Mouse (Mus musculus) stomach, embryonic 14.5 days (tissue): ENCODE results near the gene Epb41l2. TPM values are rescaled to one million over a fixed set of nuclear protein-coding genes. Genes with fewer than 3 reads are reported as not detected.

Experiments
- ATAC-seq: fragments of 200-750 bp; cut with Nextera tagmentation; 2 replicates; pipeline ENCODE4 v1.8.0; 2017; ENCODE audit warnings: low read depth, moderate TSS enrichment; ENCODE audit not compliant: insufficient number of reproducible peaks, insufficient read depth, low FRiP score
- H3K27ac ChIP-seq: fragments of 300-500 bp; sonication (generic); 2 replicates; pipeline ENCODE4 v1.5.1; 2014; ENCODE audit warnings: mild to moderate bottlenecking, low read length, moderate library complexity, mixed read lengths
- H3K27me3 ChIP-seq: fragments of 300-500 bp; sonication (generic); 2 replicates; pipeline ENCODE4 v1.6.1; 2014; ENCODE audit warnings: low read length, control low read depth, mixed read lengths; ENCODE audit not compliant: control insufficient read depth, insufficient read depth
- H3K36me3 ChIP-seq: fragments of 300-500 bp; sonication (generic); 2 replicates; pipeline ENCODE4 v1.6.1; 2014; ENCODE audit warnings: mild to moderate bottlenecking, control low read depth, low read length, moderate library complexity, mixed read lengths; ENCODE audit not compliant: control insufficient read depth, insufficient read depth
- H3K4me1 ChIP-seq: fragments of 300-500 bp; sonication (generic); 2 replicates; pipeline ENCODE4 v1.6.1; 2014; ENCODE audit warnings: low read length, control low read depth, mixed read lengths; ENCODE audit not compliant: control insufficient read depth, insufficient read depth
- H3K4me2 ChIP-seq: fragments of 300-500 bp; sonication (generic); replicated peaks from 2 replicates; pipeline ENCODE4 v1.6.1; 2014; ENCODE audit warnings: low read depth, low read length, control low read depth
- H3K4me3 ChIP-seq: fragments of 300-500 bp; sonication (generic); 2 replicates; pipeline ENCODE4 v1.5.1; 2014; ENCODE audit warnings: low read depth, low read length, control low read depth
- H3K9ac ChIP-seq: fragments of 300-500 bp; sonication (generic); replicated peaks from 2 replicates; pipeline ENCODE4 v1.6.1; 2014; ENCODE audit warnings: low read depth, mild to moderate bottlenecking, control low read depth, low read length, moderate library complexity, mixed read lengths
- H3K9me3 ChIP-seq: fragments of 300-500 bp; sonication (generic); 2 replicates; pipeline ENCODE4 v1.6.1; 2016; ENCODE audit warnings: low read depth, low read length, control low read depth; ENCODE audit not compliant: control insufficient read depth
- WGBS: fragments of 180-500 bp; shearing (Covaris S2); extraction: QIAGEN DNeasy Blood & Tissue Kit; methylation state at CpG from one replicate; pipeline ENCODE4 v1.1.7; 2014; 5-methylcytosine and 5-hydroxymethylcytosine counted together
- polyA plus RNA-seq: library from polyadenylated mRNA; unstranded; fragments of >200 nt; fragmentation: Nextera tagmentation; extraction: Ambion mirVana; gene quantifications from 2 replicates; pipeline ENCODE4 v1.2.1, GENCODE M21; 2014

Gene Epb41l2
- polyA plus RNA-seq, 1 experiment from 2014 or later, result 65.3 TPM

GRCm38 (mm10) chr10:25353941-25354340 is 5.7 kb upstream of the Epb41l2 start:
- Histone ChIP-seq H3K27me3 (no peaks in the 10 kb centered on the region), H3K36me3 (no peaks in the 10 kb centered on the region), H3K27ac (no peak overlapping the region), H3K9ac (no peak overlapping the region), H3K4me3 (no peak overlapping the region), H3K4me1 (no peaks in the 10 kb centered on the region), H3K9me3 (no peaks in the 10 kb centered on the region), H3K4me2 (no peak overlapping the region)
- 91% methylated on average over 3 of the region's 3 CpGs for WGBS
- no peak for ATAC-seq

- no peaks in the 10 kb centered on the region for H3K4me1 ChIP-seq
- no peaks in the 10 kb centered on the region for H3K9me3 ChIP-seq
- WGBS, result 92% methylated on average over 7 of the region's 7 CpGs
- H3K36me3 ChIP-seq, result no peaks in the 10 kb centered on the region
- no peak overlapping the region for H3K9ac ChIP-seq
- no peak for ATAC-seq
- no peak overlapping the region for H3K4me2 ChIP-seq
- no peak overlapping the region for H3K27ac ChIP-seq
- H3K4me3 ChIP-seq, result no peak overlapping the region
- H3K27me3 ChIP-seq, result no peaks in the 10 kb centered on the region
These were observed 5.2 kb upstream of the Epb41l2 start for GRCm38 (mm10) chr10:25354390-25354789.

GRCm38 (mm10) chr10:25359959-25360811 is 587 bp downstream of the Epb41l2 start:
- Histone ChIP-seq H3K4me3 (peak overlapping the region; percentile 81), H3K9me3 (no peaks in the 10 kb centered on the region), H3K27ac (peak overlapping the region; percentile 70), H3K4me2 (peak overlapping the region; percentile 54), H3K4me1 (peaks cover 15% of the 10 kb centered on the region), H3K27me3 (no peaks in the 10 kb centered on the region), H3K9ac (peak overlapping the region; percentile 43), H3K36me3 (no peaks in the 10 kb centered on the region)
- under 1% methylated on average over 63 of the region's 84 CpGs for WGBS
- no peak; the same call in 1 of the 2 replicates for ATAC-seq

DNA sequence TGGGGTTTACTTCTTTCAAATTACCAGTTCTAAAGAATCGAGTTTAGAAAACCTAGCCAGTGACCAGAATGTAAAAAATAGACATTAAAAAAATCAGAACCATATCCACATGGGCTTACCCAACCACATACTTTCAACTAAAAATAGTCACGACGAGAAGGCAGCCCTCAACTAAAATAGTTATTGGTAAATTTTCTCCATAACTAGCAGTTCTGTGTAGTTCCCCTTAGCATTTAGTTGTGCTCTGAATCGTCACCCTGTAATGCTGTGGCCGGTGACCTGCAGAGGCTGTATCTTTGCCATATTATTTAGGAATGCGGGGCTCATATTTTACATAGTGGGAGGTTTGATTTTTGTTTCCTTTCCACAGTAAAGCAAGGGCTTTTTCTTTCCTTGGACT is 2.6 kb downstream of the Epb41l2 start:
- H3K27ac ChIP-seq, result no peak overlapping the region

DNA sequence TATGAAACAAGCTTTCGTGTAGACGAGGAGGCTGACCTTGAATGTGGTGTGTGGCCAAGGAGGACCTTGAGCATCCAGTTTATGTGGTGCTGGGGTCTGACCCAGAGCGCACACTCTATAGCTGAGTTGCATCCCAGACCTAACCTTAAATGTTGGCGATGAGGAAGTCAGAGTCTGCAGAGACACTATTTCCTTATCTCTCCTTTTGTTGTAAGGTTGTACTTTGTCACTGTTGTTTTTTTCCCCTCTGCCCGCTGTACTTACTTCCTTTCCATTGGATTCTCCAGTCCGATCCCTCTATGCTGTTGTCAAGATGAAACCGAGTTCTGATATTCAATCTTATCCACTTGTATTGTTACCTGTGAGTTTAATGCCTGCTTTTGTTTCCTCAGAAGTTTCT is 5.6 kb downstream of the Epb41l2 start:
- ATAC-seq, result no peak
- Histone ChIP-seq H3K9ac (no peak overlapping the region), H3K4me1 (peaks cover 21% of the 10 kb centered on the region), H3K27me3 (no peaks in the 10 kb centered on the region), H3K4me2 (no peak overlapping the region), H3K36me3 (no peaks in the 10 kb centered on the region), H3K4me3 (no peak overlapping the region), H3K9me3 (no peaks in the 10 kb centered on the region), H3K27ac (no peak overlapping the region)
- WGBS, result 89% methylated on average over 7 of the region's 7 CpGs

More for the DNA sequence above, 2.6 kb downstream of the Epb41l2 start:
- no peak for ATAC-seq
- 56% methylated on average over 6 of the region's 6 CpGs for WGBS
- H3K4me3 ChIP-seq, result peak overlapping the region; percentile 81; the same call in 1 of the 2 replicates
- H3K4me1 ChIP-seq, result peaks cover 15% of the 10 kb centered on the region
- H3K27me3 ChIP-seq, result no peaks in the 10 kb centered on the region
- H3K36me3 ChIP-seq, result no peaks in the 10 kb centered on the region
- no peaks in the 10 kb centered on the region for H3K9me3 ChIP-seq
- H3K9ac ChIP-seq, result no peak overlapping the region
- peak overlapping the region; percentile 54 for H3K4me2 ChIP-seq

GRCm38 (mm10) chr10:25365708-25366107 is 6.1 kb downstream of the Epb41l2 start:
- 77% methylated on average over 7 of the region's 7 CpGs for WGBS
- Histone ChIP-seq H3K4me1 (peaks cover 21% of the 10 kb centered on the region), H3K27ac (no peak overlapping the region), H3K9ac (no peak overlapping the region), H3K4me2 (no peak overlapping the region), H3K9me3 (no peaks in the 10 kb centered on the region), H3K4me3 (no peak overlapping the region), H3K27me3 (no peaks in the 10 kb centered on the region), H3K36me3 (no peaks in the 10 kb centered on the region)
- no peak for ATAC-seq

DNA sequence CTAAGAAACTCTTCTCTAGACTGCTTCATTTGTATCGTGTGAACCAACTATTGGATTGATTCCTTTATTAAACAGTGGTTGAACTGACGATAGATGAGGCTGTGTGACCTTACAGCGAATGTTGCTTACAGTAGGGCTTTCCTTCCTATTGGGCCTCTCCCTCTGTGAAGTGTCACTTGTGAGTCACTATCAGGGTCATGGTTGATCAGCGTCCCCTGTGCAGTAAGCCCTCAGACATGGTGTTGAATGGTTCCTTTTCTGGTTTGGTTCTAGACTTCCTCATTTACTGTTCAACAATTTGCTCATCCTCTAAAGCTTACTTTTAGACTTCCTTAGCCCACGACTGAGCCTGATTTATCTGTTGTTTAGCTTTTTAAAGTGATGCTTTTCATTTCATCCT is 7.1 kb downstream of the Epb41l2 start:
- 53% methylated on average over 5 of the region's 5 CpGs for WGBS
- H3K4me1 ChIP-seq, result peaks cover 23% of the 10 kb centered on the region; the same call in 1 of the 2 replicates
- no peaks in the 10 kb centered on the region for H3K36me3 ChIP-seq
- no peak overlapping the region for H3K4me2 ChIP-seq
- no peak overlapping the region for H3K4me3 ChIP-seq
- no peak overlapping the region for H3K9ac ChIP-seq
- no peaks in the 10 kb centered on the region for H3K9me3 ChIP-seq
- no peak for ATAC-seq
- no peak overlapping the region for H3K27ac ChIP-seq
- H3K27me3 ChIP-seq, result no peaks in the 10 kb centered on the region

DNA sequence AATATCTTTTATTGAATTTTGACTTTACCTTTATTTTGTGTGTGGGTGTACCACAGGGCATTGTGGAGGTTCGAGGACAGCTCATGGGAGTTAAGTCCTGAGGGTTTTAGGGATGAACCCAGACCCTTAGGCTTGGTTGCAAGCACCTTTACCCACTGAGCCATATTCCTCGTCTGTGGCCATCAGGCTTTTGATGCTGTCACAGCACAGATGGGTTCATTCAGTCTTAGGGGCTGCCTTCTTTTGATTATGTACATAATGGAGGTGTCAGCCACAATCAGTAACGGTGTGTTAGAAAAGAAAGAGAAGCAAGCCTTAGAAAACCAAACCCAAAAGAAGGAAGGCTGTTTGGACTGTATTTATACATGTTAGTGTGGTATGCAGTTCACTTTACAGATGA is 9.3 kb downstream of the Epb41l2 start:
- Histone ChIP-seq H3K27me3 (no peaks in the 10 kb centered on the region), H3K9ac (no peak overlapping the region), H3K4me2 (no peak overlapping the region), H3K9me3 (no peaks in the 10 kb centered on the region), H3K4me1 (peaks cover 20% of the 10 kb centered on the region; the same call in 1 of the 2 replicates), H3K27ac (no peak overlapping the region), H3K36me3 (no peaks in the 10 kb centered on the region), H3K4me3 (no peak overlapping the region)
- 71% methylated on average over 3 of the region's 3 CpGs for WGBS
- ATAC-seq, result no peak
